Mouse (Mus musculus) right cerebral cortex, adult 2 months (tissue): ENCODE measurements at regions not wholly inside any gene's neighbourhood (a gene's known extent, or its start where the extent isn't known, plus 50 kb on each side); places are given as distances from the start of the nearest gene placed in this dataset.

Experiments
- DNase-seq, 2 experiments: peaks; one replicate each; pipeline ENCODE4 v3.0.0; 2021 to 2022; ENCODE audit warnings: low spot score in 2 of 2

GRCm38 (mm10) chr10:102694810-102695209, 182.8 kb downstream of the Rassf9 start:
- no peak for DNase-seq

GRCm38 (mm10) chr10:102689966-102690365, 177.9 kb downstream of the Rassf9 start:
- no peak for DNase-seq

GRCm38 (mm10) chr10:102686667-102687397, 174.8 kb downstream of the Rassf9 start:
- no peak for DNase-seq

- DNase-seq, result no peak
These were observed 173.9 kb downstream of the Rassf9 start for GRCm38 (mm10) chr10:102685833-102686434.

GRCm38 (mm10) chr10:102667359-102667758, 155.3 kb downstream of the Rassf9 start:
- no peak for DNase-seq

- no peak for DNase-seq
These were observed 147.7 kb downstream of the Rassf9 start for GRCm38 (mm10) chr10:102659683-102660082.

- no peak for DNase-seq
These were observed 124.5 kb downstream of the Rassf9 start for GRCm38 (mm10) chr10:102636507-102636906.

- no peak for DNase-seq
These were observed 121.4 kb downstream of the Rassf9 start for GRCm38 (mm10) chr10:102633438-102633837.

GRCm38 (mm10) chr10:102628609-102629008, 116.6 kb downstream of the Rassf9 start:
- no peak for DNase-seq

GRCm38 (mm10) chr10:102623895-102624294, 111.9 kb downstream of the Rassf9 start:
- DNase-seq, result no peak

GRCm38 (mm10) chr10:102622583-102623008, 110.6 kb downstream of the Rassf9 start:
- DNase-seq, result no peak

GRCm38 (mm10) chr10:102618711-102619110, 106.7 kb downstream of the Rassf9 start:
- DNase-seq, result no peak

- no peak for DNase-seq
These were observed 104.1 kb downstream of the Rassf9 start for GRCm38 (mm10) chr10:102615962-102616595.
